Mouse (Mus musculus) midbrain, postnatal 0 days (tissue): Measurements from ENCODE around the gene Syce2. TPM values are rescaled to one million over a fixed set of nuclear protein-coding genes. Genes with fewer than 3 reads are reported as not detected.

Experiments
- ATAC-seq: fragments of 200-750 bp; cut with Nextera tagmentation; 2 replicates; pipeline ENCODE4 v1.8.0; 2017; ENCODE audit warnings: moderate number of reproducible peaks, mild to moderate bottlenecking, moderate TSS enrichment, moderate library complexity; ENCODE audit not compliant: low FRiP score
- DNase-seq: peaks from one replicate; pipeline ENCODE4 v3.0.0-alpha.2; 2015; ENCODE audit warnings: low spot score
- H3K27ac ChIP-seq: fragments of 300-500 bp; sonication (generic); 2 replicates; pipeline ENCODE4 v1.5.1; 2014; ENCODE audit warnings: low read depth, mild to moderate bottlenecking, low read length, mixed read lengths
- H3K27me3 ChIP-seq: fragments of 300-500 bp; sonication (generic); 2 replicates; pipeline ENCODE4 v1.6.1; 2014; ENCODE audit warnings: low read length, control low read depth, mixed read lengths; ENCODE audit not compliant: insufficient read depth
- H3K36me3 ChIP-seq: fragments of 300-500 bp; sonication (generic); 2 replicates; pipeline ENCODE4 v1.6.1; 2014; ENCODE audit warnings: low read length, control low read depth, mixed read lengths; ENCODE audit not compliant: insufficient read depth
- H3K4me1 ChIP-seq: fragments of 300-500 bp; sonication (generic); 2 replicates; pipeline ENCODE4 v1.6.1; 2014; ENCODE audit warnings: mild to moderate bottlenecking, control low read depth, antibody characterized with exemption, low read length, mixed read lengths; ENCODE audit not compliant: insufficient read depth
- H3K4me2 ChIP-seq: fragments of 300-500 bp; sonication (generic); 2 replicates; pipeline ENCODE4 v1.6.1; 2014; ENCODE audit warnings: low read depth, mild to moderate bottlenecking, low read length, mixed read lengths; ENCODE audit not compliant: poor library complexity, severe bottlenecking
- H3K4me3 ChIP-seq: fragments of 300-500 bp; sonication (generic); 2 replicates; pipeline ENCODE4 v1.5.1; 2014; ENCODE audit warnings: low read depth, mild to moderate bottlenecking, low read length, moderate library complexity
- H3K9ac ChIP-seq: fragments of 300-500 bp; sonication (generic); replicated peaks from 2 replicates; pipeline ENCODE4 v1.6.1; 2014; ENCODE audit warnings: mild to moderate bottlenecking, low read length, moderate library complexity, mixed read lengths; ENCODE audit not compliant: poor library complexity, severe bottlenecking
- H3K9me3 ChIP-seq: fragments of 300-500 bp; sonication (generic); 2 replicates; pipeline ENCODE4 v1.6.1; 2016; ENCODE audit warnings: low read length, control low read depth
- CTCF ChIP-seq: IDR thresholded peaks from 2 replicates; pipeline ENCODE4 v1.5.1; 2016; ENCODE audit warnings: antibody characterized with exemption, mild to moderate bottlenecking
- WGBS: fragments of 180-500 bp; shearing (Covaris S2); extraction: QIAGEN DNeasy Blood & Tissue Kit; methylation state at CpG from one replicate; pipeline ENCODE4 v1.1.7; 2014; 5-methylcytosine and 5-hydroxymethylcytosine counted together
- polyA plus RNA-seq: library from polyadenylated mRNA; unstranded; fragments of >200 nt; fragmentation: Nextera tagmentation; extraction: Ambion mirVana; gene quantifications from 2 replicates; pipeline ENCODE4 v1.2.1, GENCODE M21; 2015
- total RNA-seq: library from RNA; depleted of rRNA; stranded (reverse); fragments of >200 nt; gene quantifications from 2 replicates; pipeline ENCODE4 v1.2.3, GENCODE M21; 2014

Gene Syce2
- total and polyA plus RNA-seq, 2 experiments from 2014 or later: 29.5 to 56.2 TPM

- ATAC-seq (no peak), DNase-seq (no peak)
- Histone ChIP-seq H3K4me3 (no peak overlapping the region), H3K9me3 (no peaks in the 10 kb centered on the region), H3K36me3 (peaks cover 53% of the 10 kb centered on the region), H3K4me2 (no peak overlapping the region), H3K27me3 (no peaks in the 10 kb centered on the region), H3K9ac (no peak overlapping the region), H3K27ac (no peak overlapping the region), H3K4me1 (peaks cover 11% of the 10 kb centered on the region)
- peak; percentile 13; the same call in 1 of the 2 replicates for TF ChIP-seq CTCF
- 76% methylated on average over 8 of the region's 8 CpGs for WGBS
These were observed 34.6 kb upstream of the Syce2 start for GRCm38 (mm10) chr8:84837149-84837911.

GRCm38 (mm10) chr8:84837912-84838470 is 33.9 kb upstream of the Syce2 start:
- DNase-seq (no peak), ATAC-seq (no peak)
- Histone ChIP-seq H3K4me3 (no peak overlapping the region), H3K9me3 (no peaks in the 10 kb centered on the region), H3K9ac (no peak overlapping the region), H3K27me3 (no peaks in the 10 kb centered on the region), H3K4me2 (no peak overlapping the region), H3K4me1 (peaks cover 10% of the 10 kb centered on the region), H3K27ac (no peak overlapping the region), H3K36me3 (peaks cover 60% of the 10 kb centered on the region)
- TF ChIP-seq CTCF: no peak
- 81% methylated on average over 15 of the region's 15 CpGs for WGBS

GRCm38 (mm10) chr8:84838513-84838912 is 33.4 kb upstream of the Syce2 start:
- H3K4me1 ChIP-seq: peaks cover 6% of the 10 kb centered on the region
- no peak overlapping the region for H3K4me2 ChIP-seq
- H3K4me3 ChIP-seq: no peak overlapping the region
- no peaks in the 10 kb centered on the region for H3K27me3 ChIP-seq
- no peak overlapping the region for H3K27ac ChIP-seq
- ATAC-seq (no peak), DNase-seq (no peak)
- H3K9me3 ChIP-seq: no peaks in the 10 kb centered on the region
- WGBS: 87% methylated on average over 5 of the region's 5 CpGs
- H3K36me3 ChIP-seq: peaks cover 65% of the 10 kb centered on the region
- no peak overlapping the region for H3K9ac ChIP-seq
- TF ChIP-seq CTCF: no peak

- Histone ChIP-seq H3K9me3 (no peaks in the 10 kb centered on the region), H3K4me2 (peak overlapping the region; percentile 76), H3K36me3 (peaks cover 70% of the 10 kb centered on the region), H3K27ac (no peak overlapping the region), H3K4me3 (peak overlapping the region; percentile 79), H3K27me3 (no peaks in the 10 kb centered on the region), H3K9ac (0 out of 2 replicates have a peak overlapping the region, but pooled peaks have one; percentile 96), H3K4me1 (peaks cover 9% of the 10 kb centered on the region; the same call in 1 of the 2 replicates)
- ATAC-seq: no peak
- TF ChIP-seq CTCF: no peak
- no peak for DNase-seq
- 87% methylated on average over 2 of the region's 2 CpGs for WGBS
These were observed 32.5 kb upstream of the Syce2 start for GRCm38 (mm10) chr8:84839411-84839810.

GRCm38 (mm10) chr8:84839875-84840247 is 32.0 kb upstream of the Syce2 start:
- peak overlapping the region; percentile 96 for H3K9ac ChIP-seq
- H3K27me3 ChIP-seq: no peaks in the 10 kb centered on the region
- WGBS: 1% methylated on average over 7 of the region's 7 CpGs
- peak overlapping the region; percentile 79 for H3K4me3 ChIP-seq
- H3K9me3 ChIP-seq: no peaks in the 10 kb centered on the region
- H3K4me1 ChIP-seq: peaks cover 9% of the 10 kb centered on the region; the same call in 1 of the 2 replicates
- no peak for TF ChIP-seq CTCF
- peak overlapping the region; percentile 82 for H3K27ac ChIP-seq
- no peak for DNase-seq
- H3K36me3 ChIP-seq: peaks cover 70% of the 10 kb centered on the region
- no peak for ATAC-seq
- H3K4me2 ChIP-seq: peak overlapping the region; percentile 76
